Mouse (Mus musculus): ENCODE results near the gene Rspry1. TPM values are rescaled to one million over a fixed set of nuclear protein-coding genes. Genes with fewer than 3 reads are reported as not detected.

The Rspry1 gene
- polyA plus RNA-seq, 1 experiment = 4.8 TPM

GRCm38 (mm10) chr8:94601034-94601606 is 617 bp upstream of the Rspry1 start:
- WGBS = under 1% methylated on average over 51 of the region's 51 CpGs
- DNase-seq (ENCODE audit: low read depth, low spot score) = no peak

- 1% methylated on average over 31 of the region's 31 CpGs for WGBS
- no peak for DNase-seq (ENCODE audit: low read depth, low spot score)
Measured at GRCm38 (mm10) chr8:94602471-94603131, 864 bp downstream of the Rspry1 start.

GRCm38 (mm10) chr8:94604030-94604429 is 2.3 kb downstream of the Rspry1 start:
- WGBS = 68% methylated on average over 2 of the region's 2 CpGs
- DNase-seq (ENCODE audit: low read depth, low spot score) = no peak

GRCm38 (mm10) chr8:94607064-94607463 is 5.3 kb downstream of the Rspry1 start:
- 94% methylated on average over 5 of the region's 5 CpGs for WGBS

GRCm38 (mm10) chr8:94624885-94625284 is 23.1 kb downstream of the Rspry1 start:
- no peak for DNase-seq (ENCODE audit: low read depth, low spot score)
- WGBS = 89% methylated on average over 1 of the region's 1 CpGs

More at GRCm38 (mm10) chr8:94607064-94607463, 5.3 kb downstream of the Rspry1 start:
- no peak for DNase-seq (ENCODE audit: low read depth, low spot score)

GRCm38 (mm10) chr8:94633564-94634194 is 31.9 kb downstream of the Rspry1 start:
- WGBS = 42% methylated on average over 2 of the region's 2 CpGs
- no peak for DNase-seq (ENCODE audit: low read depth, low spot score)

- peak; percentile 38 for DNase-seq (ENCODE audit: low read depth, low spot score)
Measured at GRCm38 (mm10) chr8:94634211-94634610, 32.5 kb downstream of the Rspry1 start.

GRCm38 (mm10) chr8:94641183-94641582 is 39.4 kb downstream of the Rspry1 start:
- DNase-seq (ENCODE audit: low read depth, low spot score) = no peak
- WGBS = 91% methylated on average over 2 of the region's 2 CpGs

GRCm38 (mm10) chr8:94641938-94642337 is 40.2 kb downstream of the Rspry1 start:
- DNase-seq (ENCODE audit: low read depth, low spot score) = no peak
- WGBS = 84% methylated on average over 3 of the region's 3 CpGs

- WGBS = 63% methylated on average over 1 of the region's 1 CpGs
- DNase-seq (ENCODE audit: low read depth, low spot score) = no peak
Measured at GRCm38 (mm10) chr8:94645202-94645601, 43.5 kb downstream of the Rspry1 start.

GRCm38 (mm10) chr8:94646165-94646564 is 44.4 kb downstream of the Rspry1 start:
- WGBS = 94% methylated on average over 3 of the region's 3 CpGs
- DNase-seq (ENCODE audit: low read depth, low spot score) = no peak

GRCm38 (mm10) chr8:94649496-94649895 is 47.8 kb downstream of the Rspry1 start:
- 88% methylated on average over 3 of the region's 3 CpGs for WGBS
- no peak for DNase-seq (ENCODE audit: low read depth, low spot score)

- WGBS = 91% methylated on average over 3 of the region's 3 CpGs
- no peak for DNase-seq (ENCODE audit: low read depth, low spot score)
Measured at GRCm38 (mm10) chr8:94652951-94653350, 51.2 kb downstream of the Rspry1 start.

- DNase-seq (ENCODE audit: low read depth, low spot score) = no peak
Measured at GRCm38 (mm10) chr8:94654994-94655393, 53.3 kb downstream of the Rspry1 start.

GRCm38 (mm10) chr8:94658031-94658430 is 56.3 kb downstream of the Rspry1 start:
- DNase-seq (ENCODE audit: low read depth, low spot score) = no peak

GRCm38 (mm10) chr8:94660418-94660817 is 58.7 kb downstream of the Rspry1 start:
- DNase-seq (ENCODE audit: low read depth, low spot score) = no peak
- WGBS = 34% methylated on average over 4 of the region's 4 CpGs

More at GRCm38 (mm10) chr8:94658031-94658430, 56.3 kb downstream of the Rspry1 start:
- WGBS = 90% methylated on average over 2 of the region's 2 CpGs

GRCm38 (mm10) chr8:94664722-94665121 is 63.0 kb downstream of the Rspry1 start:
- 83% methylated on average over 2 of the region's 2 CpGs for WGBS
- no peak for DNase-seq (ENCODE audit: low read depth, low spot score)

- no peak for DNase-seq (ENCODE audit: low read depth, low spot score)
- WGBS = under 1% methylated on average over 73 of the region's 74 CpGs
Measured at GRCm38 (mm10) chr8:94666456-94667308, 64.9 kb downstream of the Rspry1 start, which contains the start of gene Arl2bp. Arl2bp (plus strand) TSS chr8:94666600.

GRCm38 (mm10) chr8:94674384-94674783 is 72.6 kb downstream of the Rspry1 start:
- 67% methylated on average over 5 of the region's 5 CpGs for WGBS
- DNase-seq (ENCODE audit: low read depth, low spot score) = no peak

GRCm38 (mm10) chr8:94675923-94676322 is 74.2 kb downstream of the Rspry1 start:
- 92% methylated on average over 6 of the region's 6 CpGs for WGBS
- no peak for DNase-seq (ENCODE audit: low read depth, low spot score)

Data from large intestine, adult 2 months (tissue).